Mouse (Mus musculus) MEL (cell line): ENCODE data around the gene Gm9999.

ENCODE experiments used
- CTCF ChIP-seq, 3 experiments: IDR thresholded peaks in 2 of 3; conservative IDR thresholded peaks in 1 of 3; 2 replicates each; pipeline ENCODE4 v1.5.1; 2011 to 2012; ENCODE audit warnings: low read length in 3 of 3, low read depth in 2 of 3, mild to moderate bottlenecking in 2 of 3, improper control_type of control experiment in 1 of 3, inconsistent platforms in 1 of 3, mixed read lengths in 1 of 3, moderate library complexity in 1 of 3; ENCODE audit not compliant: control insufficient read depth in 1 of 3, insufficient read depth in 1 of 3, poor library complexity in 1 of 3, severe bottlenecking in 1 of 3
- GATA1 ChIP-seq: IDR thresholded peaks from 2 replicates; pipeline ENCODE4 v1.6.1; 2011; ENCODE audit warnings: low read depth, low read length, improper control_type of control experiment
- NELFE ChIP-seq: IDR thresholded peaks from 2 replicates; pipeline ENCODE4 v1.6.1; 2011; ENCODE audit warnings: low read depth, low read length, improper control_type of control experiment
- POLR2A ChIP-seq, 2 experiments: IDR thresholded peaks; 2 replicates each; pipeline ENCODE4 v1.6.1; 2011 to 2012; ENCODE audit warnings: low read length in 2 of 2, mild to moderate bottlenecking in 2 of 2, control low read depth in 1 of 2, improper control_type of control experiment in 1 of 2, low read depth in 1 of 2, moderate library complexity in 1 of 2; ENCODE audit not compliant: control insufficient read depth in 1 of 2, insufficient read depth in 1 of 2, poor library complexity in 1 of 2
- SIN3A ChIP-seq: IDR thresholded peaks from 2 replicates; pipeline ENCODE4 v1.6.1; 2012; ENCODE audit warnings: low read length, improper control_type of control experiment, inconsistent platforms
- ZC3H11A ChIP-seq: IDR thresholded peaks from 2 replicates; pipeline ENCODE4 v1.6.1; 2012; ENCODE audit warnings: low read depth, mild to moderate bottlenecking, inconsistent platforms, low read length, improper control_type of control experiment

DNA sequence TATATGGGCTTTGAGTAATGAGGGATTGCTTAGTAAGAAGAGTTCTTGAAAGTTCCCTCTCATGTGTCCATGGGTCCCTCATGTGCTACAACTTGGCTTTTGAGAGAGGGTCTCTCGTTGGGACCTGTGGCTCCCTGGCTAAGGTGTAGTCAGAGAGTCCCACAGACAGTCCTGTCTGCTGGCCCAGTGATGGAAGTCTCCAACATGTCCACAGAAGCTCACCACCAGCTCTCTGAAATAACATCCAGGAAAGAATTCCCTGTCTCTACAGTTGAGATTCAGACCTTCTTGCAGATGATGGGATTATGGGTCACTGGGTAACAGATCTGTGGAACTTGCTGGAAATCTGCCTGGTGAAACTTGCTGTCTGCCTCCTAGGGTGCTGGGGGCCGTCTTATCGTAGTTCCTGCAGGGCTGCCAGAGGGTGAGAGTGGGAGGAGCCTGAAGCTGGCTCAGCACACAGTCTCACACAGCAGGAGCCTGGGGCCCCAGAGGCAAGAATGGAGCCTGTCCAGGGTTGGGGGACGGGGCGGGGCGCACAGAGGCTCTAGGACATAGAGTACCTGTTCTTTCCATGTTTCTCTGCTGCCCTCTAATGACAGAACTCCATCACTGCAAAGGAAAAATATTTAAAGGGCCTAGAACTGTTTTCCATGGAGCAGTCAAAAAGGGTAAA is 32.1 kb downstream of the Gm9999 start:
- TF ChIP-seq CTCF (IDR thresholded peaks at IDR 0.05 in 2 of 3, conservative IDR thresholded peaks at IDR 0.05 in 1 of 3; ENCODE audit: control insufficient read depth in 1 of 3, insufficient read depth in 1 of 3, low read depth in 2 of 3, low read length in 3 of 3, poor library complexity in 1 of 3, severe bottlenecking in 1 of 3) (peak; percentile 55 to 92 (median 62)), SIN3A (peak; percentile 87), NELFE (0 out of 2 replicates have a peak, but pooled peaks have one; percentile 27), GATA1 (peak; percentile 73), POLR2A (IDR thresholded peaks at IDR 0.05; ENCODE audit: control insufficient read depth in 1 of 2, insufficient read depth in 1 of 2, low read depth in 1 of 2, low read length in 2 of 2, poor library complexity in 1 of 2) (peak in 1 of 2 experiments; percentile 27; a peak in 1 of 4 replicates), ZC3H11A (peak; percentile 86)
